Mouse (Mus musculus) frontal cortex, postnatal 10 days (tissue): ENCODE measurements around the gene Ncoa1.
A peak's percentile ranks its signal among the peaks of the same experiment; 100 is the strongest.
"Not testable (repeated sequence)": the region's sequence is repeated elsewhere in the genome, so short reads cannot be mapped to it uniquely, and the experiment has no call there.

ENCODE experiments used
- DNase-seq, 2 experiments: peaks; one replicate each; pipeline ENCODE4 v3.0.0; 2022; ENCODE audit warnings: low spot score in 2 of 2, mixed read lengths in 1 of 2

Gene Ncoa1

DNA sequence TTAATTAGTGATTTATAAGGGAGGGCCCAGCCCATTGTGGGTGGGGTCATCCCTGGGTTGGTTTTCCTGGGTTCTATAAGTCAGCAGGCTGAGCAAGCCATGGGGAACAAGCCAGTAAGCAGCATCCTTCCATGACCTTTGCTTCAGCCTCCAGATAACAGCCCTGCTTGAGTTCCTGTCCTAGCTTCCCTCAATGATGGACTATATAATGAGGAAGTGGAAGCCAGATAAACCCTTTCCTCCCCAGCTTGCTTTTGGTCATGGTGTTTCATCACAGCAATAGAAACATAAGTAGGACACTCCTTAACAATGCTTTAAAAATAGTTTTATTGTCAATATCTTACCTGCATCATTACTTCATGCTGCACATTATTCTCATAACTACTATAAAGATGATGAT lies 163.2 kb downstream of the Ncoa1 start:
- no peak for DNase-seq

DNA sequence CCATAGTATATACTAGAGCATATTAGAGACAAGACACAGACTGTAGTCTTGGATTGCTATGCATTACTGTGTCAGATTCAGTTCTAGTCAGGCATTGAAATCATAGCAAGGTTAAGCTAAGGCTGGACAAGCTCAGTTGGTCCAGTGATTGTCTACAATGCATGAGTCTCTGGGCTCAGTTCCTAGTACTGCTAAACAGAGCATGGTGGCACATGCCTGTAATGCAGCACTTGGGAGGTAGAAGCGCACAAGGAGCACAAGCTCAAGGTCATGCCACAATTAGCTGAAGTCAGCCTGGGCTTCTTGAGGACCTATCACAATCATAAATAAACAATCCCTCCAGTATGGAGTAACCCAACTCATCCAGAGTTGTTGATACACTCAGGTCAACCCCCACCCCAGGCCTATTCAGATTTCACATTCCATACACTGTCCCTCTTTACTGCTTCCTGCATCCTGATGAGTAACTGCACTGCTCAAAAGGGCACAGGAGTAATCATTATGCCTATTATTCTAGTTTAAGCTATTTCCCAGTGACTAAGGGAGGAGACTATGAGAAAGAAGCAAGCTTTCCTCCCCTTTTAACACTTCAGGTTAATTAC lies 170.2 kb downstream of the Ncoa1 start:
- DNase-seq: no peak

DNA sequence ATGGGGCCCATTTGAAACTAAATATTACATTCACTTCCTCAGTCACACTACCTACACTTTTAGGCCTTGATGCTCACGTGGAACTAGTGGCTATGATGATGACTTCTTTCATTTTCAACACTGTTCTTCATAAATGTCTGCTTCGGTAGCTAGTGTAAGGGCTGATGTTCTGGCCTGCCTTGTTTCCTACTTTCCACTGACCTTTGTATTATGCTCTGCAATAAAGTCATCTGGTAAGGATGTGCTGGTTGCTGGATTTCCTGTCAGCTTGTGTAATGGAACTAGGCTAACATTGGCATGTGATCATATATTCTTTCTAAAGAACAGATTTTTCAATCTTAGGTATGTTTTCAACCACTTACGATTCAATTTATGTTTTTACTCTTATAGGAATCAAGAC lies 177.7 kb downstream of the Ncoa1 start:
- DNase-seq: no peak

GRCm38 (mm10) chr12:4298626-4299025 lies 178.4 kb downstream of the Ncoa1 start:
- DNase-seq: no peak

DNA sequence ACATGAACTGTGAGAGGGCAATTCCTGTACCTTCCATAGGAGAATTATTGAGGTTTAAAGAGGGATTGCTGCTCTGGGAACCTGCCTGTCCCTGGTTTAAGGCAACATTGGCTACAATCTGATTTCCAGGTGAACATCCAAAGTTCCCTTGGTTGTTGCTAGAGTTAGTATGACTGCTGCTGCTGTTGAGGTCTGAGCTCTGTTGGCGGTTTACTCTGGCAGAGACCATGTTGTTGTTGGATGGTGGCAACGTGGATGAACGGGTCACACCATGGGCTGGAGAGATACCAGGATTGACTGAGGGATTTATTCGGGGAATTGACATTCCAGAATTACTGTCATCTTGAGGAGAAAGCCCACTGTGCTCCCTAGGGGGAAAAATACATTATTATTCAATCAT lies 181.1 kb downstream of the Ncoa1 start:
- DNase-seq: no peak

- no peak for DNase-seq
Observed at GRCm38 (mm10) chr12:4295281-4295680, 181.7 kb downstream of the Ncoa1 start.

GRCm38 (mm10) chr12:4293813-4294212 lies 183.2 kb downstream of the Ncoa1 start:
- no peak for DNase-seq

DNA sequence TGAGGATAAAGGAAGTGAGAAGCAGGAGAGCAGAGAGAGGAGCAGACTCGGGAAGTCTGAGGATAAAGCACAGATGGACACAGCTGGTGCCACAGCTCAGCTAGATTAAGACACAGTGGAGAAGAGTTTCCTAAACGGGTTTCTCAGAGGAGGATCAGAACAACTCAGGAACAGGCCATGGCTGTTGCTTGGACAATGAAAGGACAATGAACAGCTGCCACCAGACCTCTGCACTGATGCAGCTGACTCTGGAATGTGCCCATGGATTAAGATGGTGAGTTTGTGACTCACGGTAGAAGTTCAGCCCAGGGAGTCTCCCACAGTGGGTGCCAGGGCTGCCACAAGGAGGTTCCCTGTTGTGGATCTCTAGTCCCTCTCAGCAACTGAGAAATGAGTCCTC lies 191.8 kb downstream of the Ncoa1 start:
- DNase-seq: no peak

DNA sequence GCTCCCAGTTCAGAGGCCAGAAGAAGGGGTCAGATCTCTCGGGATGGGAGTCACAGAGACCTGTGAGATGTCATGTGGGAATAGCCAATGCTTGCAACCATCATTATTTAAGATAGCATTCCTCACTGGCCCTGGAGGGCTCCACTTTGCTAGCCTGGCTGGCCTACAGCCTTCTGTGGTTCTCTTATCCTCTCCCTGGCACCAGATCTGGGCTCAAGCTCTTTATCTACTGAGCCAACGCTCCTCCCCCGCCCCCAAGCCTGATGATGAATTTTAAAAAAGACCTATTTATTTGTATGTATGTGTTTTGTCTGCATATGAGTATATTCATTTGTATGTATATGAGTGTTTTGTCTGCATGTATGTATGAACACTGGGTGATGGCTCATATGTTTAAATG lies 197.1 kb downstream of the Ncoa1 start:
- no peak for DNase-seq

- no peak for DNase-seq
Observed at GRCm38 (mm10) chr12:4278978-4279755, 197.8 kb downstream of the Ncoa1 start.

DNA sequence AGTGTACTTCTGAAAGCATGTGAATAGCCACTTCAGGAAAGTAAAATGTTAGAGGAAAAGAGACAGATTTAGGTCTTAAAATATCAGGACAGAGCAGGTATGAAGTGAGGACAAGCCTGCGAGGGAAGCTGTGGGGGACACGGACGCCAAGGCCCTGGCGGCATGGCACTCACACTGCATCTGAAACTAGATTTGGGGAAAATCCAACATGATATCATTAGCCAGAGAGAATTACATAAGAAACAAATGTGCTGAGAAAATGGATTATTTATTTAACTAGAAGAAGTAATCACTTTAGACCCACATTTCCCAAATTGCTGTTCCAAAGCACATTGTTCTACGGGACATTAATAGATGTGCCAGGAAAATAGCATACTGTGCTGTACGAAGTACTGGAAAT lies 205.9 kb downstream of the Ncoa1 start:
- DNase-seq: no peak

- DNase-seq: no peak
Observed at GRCm38 (mm10) chr12:4267765-4268164, 209.2 kb downstream of the Ncoa1 start.

DNA sequence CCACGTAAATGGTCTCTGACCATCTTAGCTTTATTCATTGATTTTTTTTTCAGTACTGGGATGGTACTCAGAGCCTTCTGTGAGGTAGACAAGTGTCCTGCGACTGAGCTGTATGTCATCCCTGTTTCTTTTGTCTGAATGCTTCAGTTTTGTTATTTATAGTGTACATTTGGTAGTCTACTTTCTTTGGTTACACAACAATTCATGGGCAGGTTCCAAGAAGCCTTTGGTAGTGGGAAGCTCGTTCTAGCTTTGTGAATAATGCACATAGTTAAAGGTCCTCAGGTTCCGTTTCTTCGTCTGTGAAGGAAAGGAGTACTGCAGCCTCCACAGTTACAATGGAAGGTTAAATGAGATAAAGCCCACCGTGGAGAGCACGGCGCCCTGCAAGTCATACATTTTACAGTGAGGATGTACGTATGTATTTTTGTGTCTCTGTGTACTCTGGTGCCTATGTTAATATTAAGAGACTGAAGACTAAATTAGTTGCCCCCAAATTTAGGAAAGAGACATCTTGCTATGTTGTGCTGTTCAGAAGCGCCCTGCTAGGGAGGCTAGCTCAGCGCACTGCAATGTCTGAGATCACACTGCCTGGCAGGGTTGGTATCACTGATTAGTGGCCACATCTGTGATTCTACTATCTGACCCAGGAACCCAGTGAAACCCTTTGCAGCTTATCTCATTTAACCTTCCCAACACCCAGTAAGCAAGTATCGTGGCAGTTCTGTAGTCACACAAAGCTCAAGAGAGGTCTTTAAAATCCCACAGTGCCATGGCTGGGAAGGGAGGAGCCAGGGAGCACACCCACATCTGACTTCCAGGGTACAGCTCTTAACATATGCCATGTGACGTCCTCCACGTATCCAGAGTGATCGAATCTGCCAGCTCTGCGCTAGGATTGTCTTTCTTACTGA lies 224.0 kb downstream of the Ncoa1 start:
- no peak for DNase-seq

DNA sequence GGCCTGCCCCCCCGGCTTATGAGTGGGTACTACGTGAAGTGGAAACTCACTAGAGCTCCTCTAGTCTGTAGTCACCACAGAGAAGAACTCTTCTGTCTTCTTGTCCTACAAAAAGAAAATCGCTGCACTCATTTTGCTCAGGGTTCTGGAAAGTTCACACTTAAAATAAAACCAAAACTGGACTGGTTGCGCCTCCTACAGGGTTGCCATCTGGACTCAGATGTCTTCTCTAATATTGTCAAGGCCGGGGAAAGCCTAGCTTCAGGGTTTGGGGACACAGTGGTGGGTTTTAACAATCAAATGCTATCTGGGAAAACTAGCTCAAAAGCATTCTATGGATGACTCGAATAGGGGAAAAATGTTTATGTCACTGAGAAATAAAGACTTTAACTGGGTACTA lies 227.2 kb downstream of the Ncoa1 start:
- no peak for DNase-seq

GRCm38 (mm10) chr12:4245742-4246141 lies 231.2 kb downstream of the Ncoa1 start:
- no peak for DNase-seq

DNA sequence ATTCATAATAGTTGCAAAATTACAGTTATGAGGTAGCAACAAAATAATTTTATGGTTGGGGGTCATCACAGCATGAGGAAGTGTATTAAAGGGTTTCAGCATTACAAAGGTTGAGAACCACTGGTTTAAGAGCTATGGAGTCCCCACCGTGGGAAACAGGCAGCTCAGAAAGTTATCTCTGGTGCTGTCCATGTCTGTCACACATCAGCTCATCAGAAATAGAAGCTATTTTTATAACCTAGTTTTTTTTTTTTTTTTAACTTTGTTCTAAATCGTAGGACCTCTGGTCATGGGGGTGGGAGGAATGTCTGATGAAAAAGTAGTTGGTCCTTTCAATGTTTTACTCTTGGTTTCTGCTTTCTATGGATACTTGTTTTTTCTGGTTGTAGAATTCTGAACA lies 233.2 kb downstream of the Ncoa1 start:
- no peak for DNase-seq

DNA sequence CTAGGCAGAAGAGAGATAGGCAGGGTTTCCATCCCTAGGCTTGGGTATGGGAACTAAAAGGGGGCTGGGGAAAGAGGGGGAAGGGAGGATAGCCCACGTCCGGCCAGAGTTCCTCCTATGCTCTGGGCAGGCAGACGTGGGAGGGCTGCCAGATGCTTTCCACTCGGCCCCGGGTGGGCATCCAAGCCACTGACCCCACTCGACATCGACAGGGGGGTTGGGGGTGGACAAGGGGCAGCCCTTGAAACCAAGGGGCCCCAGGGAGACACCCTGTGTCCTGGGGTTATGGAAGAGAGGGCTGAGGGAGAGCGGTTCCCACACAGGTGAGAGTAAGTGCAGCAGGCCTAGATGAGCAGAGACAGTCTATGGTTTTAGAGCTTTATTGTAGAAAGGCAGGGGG lies 236.7 kb downstream of the Ncoa1 start:
- DNase-seq: not testable (repeated sequence)

- no peak for DNase-seq
Observed at GRCm38 (mm10) chr12:4237481-4237880, 239.5 kb downstream of the Ncoa1 start.

DNA sequence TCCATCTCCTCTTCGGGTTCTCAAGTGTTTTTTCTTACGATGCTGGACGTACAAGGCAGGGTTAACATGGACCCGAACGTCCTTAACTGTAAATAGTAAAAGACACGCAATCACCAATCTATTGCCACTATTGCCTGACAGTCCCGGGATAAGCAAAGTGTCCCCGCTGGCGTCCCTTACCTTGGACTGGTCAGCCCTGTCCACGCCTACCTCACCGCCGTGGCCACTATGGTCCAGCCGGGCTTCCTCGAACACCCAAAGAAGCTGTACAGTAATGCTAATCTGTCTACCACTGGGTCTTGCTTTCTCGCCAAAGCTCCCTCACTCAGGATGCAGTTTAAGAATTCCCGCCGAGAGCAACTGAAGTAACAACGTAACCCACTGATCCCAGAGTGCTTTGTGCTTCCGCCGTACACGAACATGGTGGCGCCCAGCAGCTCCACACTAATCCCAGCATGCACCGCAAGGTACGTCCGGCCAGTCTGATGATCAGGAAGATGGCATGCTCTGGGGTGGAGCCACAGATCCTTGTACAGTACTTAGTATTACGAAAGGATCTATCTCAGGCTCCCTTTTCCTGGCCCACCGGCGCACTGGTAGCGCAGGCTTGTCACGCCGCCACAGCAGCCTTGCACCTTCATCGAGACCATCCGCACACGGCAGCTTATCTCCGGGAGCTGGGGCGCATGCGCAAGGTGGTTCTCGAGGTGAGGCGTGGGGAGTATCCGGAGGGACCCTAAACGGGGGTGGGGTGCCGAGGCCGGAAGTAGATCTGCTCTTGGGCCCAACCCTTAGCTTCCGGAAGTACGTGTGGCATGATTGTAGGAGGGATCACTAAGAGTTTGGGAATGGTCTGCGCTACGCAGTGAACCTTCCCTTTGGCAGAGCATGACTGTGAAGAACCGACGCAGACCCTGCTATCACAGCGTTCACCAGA lies 243.1 kb downstream of the Ncoa1 start, which contains the start of the genes Ptrhd1 and Cenpo:
TSS of gene Ptrhd1 (plus strand) at position 456 of the 937 bp plus-strand sequence.
TSS of gene Cenpo (minus strand) at position 723 of the 937 bp plus-strand sequence.
- peak; percentile 92 to 94 for DNase-seq

DNA sequence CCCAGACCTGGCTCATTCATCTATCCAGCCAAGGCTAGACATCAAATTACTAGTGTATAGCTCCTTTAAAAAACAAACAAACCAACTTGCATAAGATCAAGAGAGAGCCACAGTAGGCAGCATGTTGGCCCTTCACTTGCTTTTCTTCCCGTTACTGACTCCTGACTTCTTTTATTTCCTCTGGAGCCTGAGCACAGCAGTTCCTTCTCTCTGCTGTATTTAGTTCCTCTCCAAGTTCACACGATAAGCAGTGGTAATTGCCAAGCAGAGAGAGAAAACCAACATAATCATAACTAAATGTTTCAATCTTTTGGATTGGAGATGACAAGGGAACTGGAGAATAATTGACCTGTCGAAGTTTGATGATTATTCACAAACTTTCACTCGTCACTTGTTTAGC lies 244.2 kb downstream of the Ncoa1 start:
- no peak for DNase-seq

DNA sequence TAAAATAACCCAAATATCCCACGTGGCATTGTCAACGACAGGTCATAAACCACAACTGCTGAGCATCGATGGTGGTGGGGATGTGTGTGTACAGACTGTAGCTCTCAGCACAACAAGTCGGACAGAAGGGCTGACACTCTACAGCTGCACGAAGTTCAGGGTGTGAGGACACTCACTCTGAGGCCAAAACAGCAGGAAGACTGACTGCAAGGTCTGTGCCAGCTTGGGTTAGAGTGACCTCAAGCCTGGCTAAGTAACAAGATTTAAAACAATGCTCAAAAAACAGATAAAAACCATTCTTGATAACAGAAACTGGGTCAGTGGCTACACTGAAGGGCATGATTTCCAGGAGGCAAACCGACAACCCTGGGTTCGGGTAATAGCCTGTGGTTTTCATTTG lies 246.8 kb downstream of the Ncoa1 start:
- no peak for DNase-seq
